Mouse (Mus musculus) liver, embryonic 16.5 days (tissue): ENCODE data around the gene Zswim7. TPM values are rescaled to one million over a fixed set of nuclear protein-coding genes. Genes with fewer than 3 reads are reported as not detected.

Experiments used
- ATAC-seq: fragments of 200-750 bp; cut with Nextera tagmentation; 2 replicates; pipeline ENCODE4 v1.8.0; 2017; ENCODE audit warnings: low read depth, mild to moderate bottlenecking, moderate number of reproducible peaks, moderate library complexity
- H3K27ac ChIP-seq: fragments of 300-500 bp; sonication (generic); 2 replicates; pipeline ENCODE4 v1.5.1; 2014; ENCODE audit warnings: mild to moderate bottlenecking, low read length
- H3K27me3 ChIP-seq: fragments of 300-500 bp; sonication (generic); 2 replicates; pipeline ENCODE4 v1.6.1; 2014; ENCODE audit warnings: low read depth, low read length, mixed read lengths; ENCODE audit not compliant: control insufficient read depth, insufficient read depth
- H3K36me3 ChIP-seq: fragments of 300-500 bp; sonication (generic); 2 replicates; pipeline ENCODE4 v1.6.1; 2014; ENCODE audit warnings: mild to moderate bottlenecking; ENCODE audit not compliant: control insufficient read depth, insufficient read depth
- H3K4me1 ChIP-seq: fragments of 300-500 bp; sonication (generic); 2 replicates; pipeline ENCODE4 v1.6.1; 2014; ENCODE audit warnings: low read depth, low read length, mixed read lengths; ENCODE audit not compliant: control insufficient read depth
- H3K4me2 ChIP-seq: fragments of 300-500 bp; sonication (generic); 2 replicates; pipeline ENCODE4 v1.6.1; 2014; ENCODE audit warnings: low read depth, low read length, mixed read lengths
- H3K4me3 ChIP-seq: fragments of 300-500 bp; sonication (generic); 2 replicates; pipeline ENCODE4 v1.5.1; 2014; ENCODE audit warnings: low read depth, mild to moderate bottlenecking, low read length
- H3K9ac ChIP-seq: fragments of 300-500 bp; sonication (generic); 2 replicates; pipeline ENCODE4 v1.6.1; 2014; ENCODE audit warnings: low read depth, low read length
- H3K9me3 ChIP-seq: fragments of 300-500 bp; sonication (generic); replicated peaks from 2 replicates; pipeline ENCODE4 v1.6.1; 2016; ENCODE audit warnings: low read length; ENCODE audit not compliant: control insufficient read depth
- WGBS: fragments of 180-500 bp; shearing (Covaris S2); extraction: QIAGEN DNeasy Blood & Tissue Kit; methylation state at CpG from one replicate; pipeline ENCODE4 v1.1.7; 2014; ENCODE audit not compliant: insufficient replicate concordance; 5-methylcytosine and 5-hydroxymethylcytosine counted together
- polyA plus RNA-seq: library from polyadenylated mRNA; unstranded; fragments of >200 nt; fragmentation: Nextera tagmentation; extraction: Ambion mirVana; gene quantifications from 2 replicates; pipeline ENCODE4 v1.2.1, GENCODE M21; 2015

The Zswim7 gene
- polyA plus RNA-seq, 1 experiment from 2014 or later = 8.2 TPM

DNA sequence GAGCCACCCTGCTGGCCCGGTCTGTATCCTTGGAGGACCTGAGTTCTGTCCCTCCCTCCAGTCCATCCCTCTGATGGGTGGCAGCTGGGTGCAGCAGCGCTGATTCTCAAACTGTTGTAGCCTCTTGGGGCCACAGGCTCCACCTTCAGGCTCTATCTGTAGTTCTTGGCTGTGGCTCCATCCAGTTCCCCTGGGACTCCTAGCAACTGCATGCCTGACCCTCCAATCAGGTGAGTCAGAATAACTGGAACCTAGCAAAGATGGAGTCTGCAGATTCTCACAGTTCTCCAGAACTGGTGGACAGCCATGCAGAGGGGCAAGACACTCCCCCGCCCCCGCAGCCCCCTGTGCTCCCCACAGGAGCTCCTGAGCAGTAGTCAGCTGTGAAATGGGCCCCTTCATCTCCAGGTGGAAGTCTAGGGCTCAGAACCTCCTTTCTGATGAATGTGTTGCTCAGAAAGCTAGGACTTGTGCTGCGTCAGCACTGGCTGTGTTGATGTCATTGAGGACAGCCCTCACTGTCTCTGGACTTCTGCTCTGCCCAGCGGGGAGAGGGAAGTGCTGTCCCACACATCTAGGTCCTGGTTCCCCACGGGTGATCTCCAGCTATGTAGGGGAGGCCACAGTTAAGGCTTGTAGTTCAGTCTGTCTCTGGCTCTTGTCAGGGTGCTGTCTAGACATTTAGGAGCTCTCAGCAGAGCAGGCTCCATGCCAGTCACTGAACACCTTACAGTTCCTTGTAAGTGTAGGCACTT is 60.2 kb downstream of the Zswim7 start:
- H3K9me3 ChIP-seq = no peaks in the 10 kb centered on the region
- ATAC-seq = no peak
- no peak overlapping the region for H3K4me2 ChIP-seq
- H3K4me1 ChIP-seq = peaks cover 2% of the 10 kb centered on the region
- no peak overlapping the region for H3K27ac ChIP-seq
- H3K9ac ChIP-seq = no peak overlapping the region
- 65% methylated on average over 7 of the region's 7 CpGs for WGBS
- H3K36me3 ChIP-seq = no peaks in the 10 kb centered on the region; the same call in 1 of the 2 replicates
- H3K4me3 ChIP-seq = no peak overlapping the region
- no peaks in the 10 kb centered on the region for H3K27me3 ChIP-seq

DNA sequence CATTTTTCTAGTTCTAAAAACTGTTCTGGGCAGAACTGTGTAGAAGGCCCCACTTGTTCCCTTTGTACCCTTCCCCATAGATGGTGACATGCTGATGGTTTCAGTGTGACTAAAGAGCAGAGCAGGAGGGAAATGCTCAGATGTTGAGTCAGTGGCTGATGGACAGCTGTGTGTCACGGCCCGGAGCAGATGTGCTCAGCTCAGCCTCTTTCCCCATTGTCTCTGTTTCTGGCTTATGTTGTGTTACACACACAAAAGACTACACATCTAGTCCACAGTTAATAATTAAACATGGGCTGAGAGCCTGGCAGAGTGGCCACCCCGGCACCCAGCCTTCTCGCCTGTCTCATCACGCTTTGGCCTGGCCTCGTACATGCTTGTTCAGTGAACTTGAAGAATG is 63.4 kb downstream of the Zswim7 start:
- no peak overlapping the region for H3K27ac ChIP-seq
- WGBS = 71% methylated on average over 6 of the region's 6 CpGs
- H3K36me3 ChIP-seq = no peaks in the 10 kb centered on the region
- no peaks in the 10 kb centered on the region for H3K27me3 ChIP-seq
- H3K4me3 ChIP-seq = no peak overlapping the region
- no peak overlapping the region for H3K4me2 ChIP-seq
- H3K9ac ChIP-seq = no peak overlapping the region
- H3K9me3 ChIP-seq = no peaks in the 10 kb centered on the region
- no peaks in the 10 kb centered on the region; the same call in 1 of the 2 replicates for H3K4me1 ChIP-seq
- ATAC-seq = no peak

Other genes with a start within 250 kb of the Zswim7 start
- 0.56 and 0.60 TPM in 2 replicates for gene Adora2b, start 32.4 kb downstream of the Zswim7 start, polyA plus RNA-seq
- gene Ttc19, start 98 bp upstream of the Zswim7 start, polyA plus RNA-seq = 3.2 and 3.4 TPM in 2 replicates
- gene Pigl, start 177.1 kb upstream of the Zswim7 start, polyA plus RNA-seq = 3.0 and 3.5 TPM in 2 replicates
- gene Ncor1, start 177.2 kb upstream of the Zswim7 start, polyA plus RNA-seq = 18.4 and 22.7 TPM in 2 replicates